Mouse (Mus musculus) myocyte (in vitro differentiated cells): ENCODE results near the gene Reg3a.

ENCODE experiments used
- CEBPB ChIP-seq: IDR thresholded peaks from 2 replicates; pipeline ENCODE4 v1.6.1; 2011; ENCODE audit warnings: mild to moderate bottlenecking, moderate library complexity; ENCODE audit not compliant: poor library complexity, insufficient read depth, severe bottlenecking
- E2F4 ChIP-seq: IDR thresholded peaks from one replicate; pipeline ENCODE4 v1.6.1; 2011; ENCODE audit warnings: mild to moderate bottlenecking, control low read depth, moderate library complexity; ENCODE audit not compliant: insufficient read depth
- MAX ChIP-seq: IDR thresholded peaks from one replicate; pipeline ENCODE4 v1.6.1; 2011; ENCODE audit warnings: low read depth, mild to moderate bottlenecking, control low read depth
- MYOD1 ChIP-seq, 3 experiments: IDR thresholded peaks; one replicate each; pipeline ENCODE4 v1.6.1; 2011; ENCODE audit warnings: control low read depth in 2 of 3, low read depth in 2 of 3, mild to moderate bottlenecking in 2 of 3, moderate library complexity in 1 of 3; ENCODE audit not compliant: insufficient read length in 2 of 3, control insufficient read depth in 1 of 3
- MYOG ChIP-seq, 3 experiments: IDR thresholded peaks; one replicate each; pipeline ENCODE4 v1.6.1; 2011; ENCODE audit warnings: control low read depth in 2 of 3, low read depth in 2 of 3, mild to moderate bottlenecking in 2 of 3; ENCODE audit not compliant: insufficient read length in 2 of 3, control insufficient read depth in 1 of 3, insufficient read depth in 1 of 3
- POLR2A ChIP-seq: IDR thresholded peaks from one replicate; pipeline ENCODE4 v1.6.1; 2011; ENCODE audit warnings: low read depth, mild to moderate bottlenecking, control low read depth, moderate library complexity; ENCODE audit not compliant: insufficient read length
- REST ChIP-seq: IDR thresholded peaks from one replicate; pipeline ENCODE4 v1.6.1; 2011; ENCODE audit warnings: mild to moderate bottlenecking, control low read depth, moderate library complexity; ENCODE audit not compliant: insufficient read depth, insufficient read length
- SRF ChIP-seq: IDR thresholded peaks from one replicate; pipeline ENCODE4 v1.6.1; 2011; ENCODE audit warnings: low read depth; ENCODE audit not compliant: control insufficient read depth, insufficient read length
- TCF12 ChIP-seq: IDR thresholded peaks from one replicate; pipeline ENCODE4 v1.6.1; 2011; ENCODE audit warnings: mild to moderate bottlenecking, control low read depth; ENCODE audit not compliant: poor library complexity, insufficient read depth, severe bottlenecking
- USF1 ChIP-seq: IDR thresholded peaks from one replicate; pipeline ENCODE4 v1.6.1; 2011; ENCODE audit warnings: low read depth, mild to moderate bottlenecking, control low read depth, moderate library complexity

DNA sequence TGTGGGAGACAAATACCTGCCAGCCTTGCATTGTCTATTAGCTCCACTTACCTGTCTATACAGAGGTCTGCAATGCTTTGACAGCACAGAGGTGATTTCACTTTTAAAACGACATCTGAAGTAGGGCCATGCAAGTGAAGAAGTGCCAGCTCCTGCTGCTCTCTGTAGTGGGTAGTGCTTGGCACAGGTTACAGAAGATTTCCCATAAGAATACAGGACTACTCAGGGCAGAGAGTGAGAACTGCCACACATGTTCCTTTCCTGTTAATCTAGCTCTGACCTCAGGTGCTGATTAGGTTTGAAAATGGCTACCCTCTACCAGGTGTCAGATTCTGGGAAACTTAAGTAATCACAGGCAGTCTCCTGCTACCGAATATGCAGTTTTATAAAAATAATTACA lies 1.7 kb upstream of the Reg3a start, which contains the start of gene Reg3d:
- TF ChIP-seq REST (no peak), MYOD1 (IDR thresholded peaks at IDR 0.05; ENCODE audit: control insufficient read depth in 1 of 3, insufficient read length in 2 of 3, low read depth in 2 of 3) (no peak), POLR2A (no peak), SRF (no peak), E2F4 (no peak), TCF12 (no peak), USF1 (no peak), CEBPB (no peak), MAX (no peak), MYOG (IDR thresholded peaks at IDR 0.05; ENCODE audit: control insufficient read depth in 1 of 3, insufficient read depth in 1 of 3, insufficient read length in 2 of 3, low read depth in 2 of 3) (no peak)
